Mouse (Mus musculus): Measurements from ENCODE around the gene Cox17.

The Cox17 gene

DNA sequence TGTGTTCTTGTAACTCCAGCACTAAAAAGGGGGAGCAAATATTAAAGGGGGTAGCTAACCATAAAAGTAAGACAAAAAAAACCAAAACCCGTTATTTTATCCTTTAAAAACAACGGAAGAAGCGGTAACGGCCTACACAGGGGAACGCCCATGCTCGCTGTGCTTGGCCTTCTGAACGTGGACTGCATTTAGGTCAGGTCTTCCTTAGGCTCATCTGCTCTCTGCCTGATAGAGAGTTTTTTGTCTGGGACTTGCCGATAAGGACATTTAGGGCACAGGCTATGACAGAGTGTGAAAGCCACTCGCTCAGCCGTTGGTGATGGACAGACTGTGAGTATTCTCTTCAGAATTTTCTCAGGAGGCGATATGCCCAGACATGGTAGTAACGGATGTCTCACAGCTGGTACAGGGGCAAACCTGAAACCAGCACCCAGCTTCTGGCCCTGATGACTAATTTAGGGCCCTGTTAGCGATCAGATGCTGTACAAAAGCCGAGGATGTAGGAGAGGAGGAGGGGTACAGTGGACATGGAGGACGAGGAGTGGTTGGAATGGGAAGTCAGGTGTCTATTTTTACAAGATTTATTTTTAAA lies 25.0 kb downstream of the Cox17 start:
- no peak for DNase-seq (ENCODE audit: low spot score)

DNA sequence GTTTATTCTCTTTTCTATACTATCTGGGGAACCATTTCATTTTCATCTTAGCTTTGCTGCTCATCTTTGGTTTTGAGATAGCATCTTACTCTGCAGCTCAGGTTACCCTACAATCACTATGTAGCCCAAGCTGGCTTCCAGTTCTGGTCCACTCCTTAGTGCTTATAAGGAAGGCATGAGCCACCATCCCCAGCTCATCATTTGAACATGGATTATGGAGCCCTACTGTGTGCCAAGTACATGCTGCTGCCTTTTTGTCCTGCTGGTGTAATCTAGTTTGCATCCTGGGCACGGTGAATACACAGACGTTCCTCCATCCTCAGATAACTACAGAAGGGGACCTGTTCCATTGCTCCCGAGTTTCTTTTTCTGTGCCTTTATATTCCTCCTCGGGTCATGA lies 26.1 kb downstream of the Cox17 start:
- no peak for DNase-seq (ENCODE audit: low spot score)

DNA sequence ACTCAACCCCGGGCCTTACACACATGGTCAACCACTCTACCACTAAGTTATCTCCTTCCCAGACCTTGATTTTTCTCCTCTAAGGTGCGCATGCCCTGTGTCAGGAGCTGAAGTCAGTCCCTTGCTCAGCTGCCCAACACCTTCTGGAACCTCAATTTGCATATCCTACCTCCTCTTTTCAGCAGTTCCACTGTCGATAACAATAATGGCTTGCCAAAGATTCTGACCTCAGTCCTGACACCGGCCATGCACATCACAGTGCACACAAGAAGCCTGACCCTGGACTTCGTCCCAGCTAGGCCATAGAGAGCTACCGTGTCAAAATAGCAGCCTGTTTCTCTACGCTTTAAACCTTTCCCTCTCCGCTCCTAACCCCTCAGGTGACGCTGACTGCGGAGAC lies 26.6 kb downstream of the Cox17 start:
- DNase-seq (ENCODE audit: low spot score), result no peak

DNA sequence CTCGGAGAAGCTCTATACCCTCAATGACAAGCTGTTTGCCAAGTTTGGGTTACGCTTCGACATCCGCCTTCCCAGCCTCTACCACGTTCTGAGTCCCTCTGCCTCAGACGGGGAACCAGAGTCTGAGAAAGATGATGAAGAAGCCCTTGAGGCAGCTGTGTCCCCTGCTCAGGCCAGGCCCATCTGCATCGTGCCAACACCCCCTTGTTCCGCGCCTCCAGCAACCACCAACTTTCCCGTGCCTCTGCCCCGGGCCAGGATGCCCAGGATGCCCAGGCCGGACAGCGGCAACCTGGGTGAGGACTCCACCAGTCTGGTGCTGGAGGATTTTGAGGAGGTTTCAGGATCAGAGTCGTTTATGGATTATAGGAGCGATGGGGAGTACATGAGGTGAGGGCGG lies 27.1 kb downstream of the Cox17 start:
- no peak for DNase-seq (ENCODE audit: low spot score)

DNA sequence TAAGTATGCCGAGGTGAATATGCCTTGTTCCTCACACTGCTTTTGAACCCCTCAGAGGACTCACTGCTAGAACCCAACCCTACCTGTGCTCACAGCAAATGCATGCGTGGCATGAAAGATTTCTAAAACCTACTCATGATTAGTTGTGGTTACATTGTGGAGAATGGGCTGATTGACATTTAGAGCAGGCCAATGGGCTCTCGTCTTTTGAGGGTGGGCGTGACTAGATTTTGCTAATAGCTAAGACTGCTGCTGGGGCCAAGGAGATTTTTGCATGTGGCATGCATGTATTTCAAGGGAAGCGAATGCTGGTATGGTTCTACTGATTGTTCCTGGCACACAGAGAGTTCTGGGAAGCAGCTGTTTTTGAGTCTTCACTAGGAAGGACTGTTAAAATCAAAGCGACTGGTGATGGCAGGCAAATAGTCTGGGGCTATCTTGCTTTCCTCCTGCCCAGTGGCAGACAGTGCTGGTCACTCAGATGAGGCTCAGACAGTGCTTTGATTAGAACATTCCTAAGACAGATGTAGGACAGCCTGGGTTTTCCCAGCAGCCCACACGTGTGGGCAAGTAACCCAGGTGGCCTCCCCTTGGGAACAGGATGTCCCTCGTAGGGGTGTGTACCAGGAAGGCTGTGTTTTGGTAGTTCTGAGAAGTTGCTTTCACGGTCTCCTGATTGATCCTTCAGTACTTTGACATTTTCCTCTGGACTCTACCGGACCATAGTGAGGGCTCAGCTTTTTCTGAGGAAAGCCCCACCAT lies 27.8 kb downstream of the Cox17 start:
- DNase-seq (ENCODE audit: low spot score), result no peak

DNA sequence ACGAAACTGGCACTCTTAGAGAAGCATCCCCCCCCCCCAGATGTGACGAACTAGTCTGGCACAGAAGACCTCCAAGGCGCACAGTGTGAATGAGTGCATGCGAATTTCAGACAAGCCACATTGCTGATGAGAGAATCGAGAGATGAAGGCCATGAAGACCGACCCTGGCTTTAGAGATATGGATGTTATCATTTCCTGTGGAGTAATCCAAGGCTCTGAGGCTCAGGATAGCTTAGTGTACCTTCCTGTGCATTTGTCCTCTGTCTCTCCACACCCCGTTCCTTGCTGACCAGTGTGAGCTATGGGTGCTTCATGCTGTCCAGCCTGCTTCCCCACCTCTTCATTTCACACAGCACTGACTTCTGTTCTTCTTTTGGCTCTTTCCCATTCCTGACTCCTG lies 28.4 kb downstream of the Cox17 start:
- DNase-seq (ENCODE audit: low spot score), result no peak

DNA sequence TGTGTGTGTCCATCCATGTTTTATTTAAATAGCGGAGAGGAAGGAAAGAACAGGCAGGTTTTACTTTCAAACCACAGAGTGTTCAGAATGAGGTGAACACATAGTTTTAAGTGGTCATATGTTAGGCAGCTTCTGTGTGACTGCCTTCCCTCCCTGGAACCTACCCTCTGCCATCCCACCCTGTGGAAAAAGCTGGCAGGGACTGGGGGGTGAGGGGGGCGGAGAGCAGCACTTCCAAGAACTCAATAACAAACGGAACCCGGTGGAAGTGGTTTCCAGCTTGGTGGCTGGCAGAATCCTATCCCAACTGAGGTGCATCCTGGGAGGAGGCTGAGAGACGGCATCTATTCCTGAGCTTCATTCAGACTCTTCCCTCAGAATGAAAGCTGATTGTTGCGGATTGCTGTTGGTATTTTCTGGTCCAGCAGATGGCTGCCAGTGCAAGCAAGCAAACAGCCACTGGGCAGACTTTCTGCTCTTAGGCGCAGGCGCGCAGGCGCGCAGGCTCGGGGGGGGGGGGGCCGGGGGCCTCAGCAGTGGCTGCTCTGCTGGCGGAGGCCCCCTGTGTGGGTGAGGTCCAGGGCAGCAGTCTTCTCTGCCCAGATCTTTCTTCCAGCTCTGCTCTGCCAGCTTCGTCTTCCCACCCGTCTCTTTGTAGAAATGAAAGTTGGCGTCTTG lies 29.5 kb downstream of the Cox17 start:
- peak; percentile 24 for DNase-seq (ENCODE audit: low spot score)

DNA sequence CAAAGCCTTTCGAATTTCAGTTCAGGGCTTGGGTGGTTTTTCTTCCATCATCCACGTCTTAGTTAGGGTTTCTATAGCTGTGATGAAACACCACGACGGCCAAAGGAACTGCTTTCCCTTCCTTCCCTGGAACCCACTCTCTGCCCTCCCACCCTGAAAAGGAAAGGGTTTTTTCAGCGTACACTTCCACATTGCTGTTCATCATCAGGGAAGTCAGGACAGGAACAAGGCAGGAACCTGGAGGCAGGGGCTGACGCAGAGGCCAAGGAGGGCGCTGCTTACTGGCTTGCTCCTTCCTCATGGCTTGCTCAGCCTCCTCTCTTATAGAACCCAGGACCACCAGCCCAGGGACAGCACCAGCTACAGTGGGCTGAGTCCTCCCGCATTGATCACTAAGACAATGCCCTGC lies 30.1 kb downstream of the Cox17 start:
- DNase-seq (ENCODE audit: low spot score), result no peak

DNA sequence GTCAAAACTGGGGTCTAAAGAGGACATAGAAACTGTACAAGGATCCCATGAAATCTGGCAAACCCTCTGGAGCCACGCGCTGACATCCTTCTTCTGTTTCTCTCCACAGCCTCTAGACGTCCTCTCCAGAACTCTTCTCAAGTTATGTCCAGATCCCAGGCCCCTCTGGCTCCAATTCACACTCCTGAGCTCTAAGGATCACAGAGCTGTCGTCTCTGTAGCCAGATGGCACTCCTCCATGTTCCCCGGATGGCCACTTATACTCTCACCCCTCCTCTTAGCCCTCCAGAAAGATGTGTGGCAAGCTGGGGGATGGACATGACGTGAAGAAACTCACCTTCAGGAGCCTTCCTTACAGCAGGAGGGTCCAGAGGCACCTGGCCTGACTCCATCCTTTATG lies 30.8 kb downstream of the Cox17 start:
- DNase-seq (ENCODE audit: low spot score), result no peak

DNA sequence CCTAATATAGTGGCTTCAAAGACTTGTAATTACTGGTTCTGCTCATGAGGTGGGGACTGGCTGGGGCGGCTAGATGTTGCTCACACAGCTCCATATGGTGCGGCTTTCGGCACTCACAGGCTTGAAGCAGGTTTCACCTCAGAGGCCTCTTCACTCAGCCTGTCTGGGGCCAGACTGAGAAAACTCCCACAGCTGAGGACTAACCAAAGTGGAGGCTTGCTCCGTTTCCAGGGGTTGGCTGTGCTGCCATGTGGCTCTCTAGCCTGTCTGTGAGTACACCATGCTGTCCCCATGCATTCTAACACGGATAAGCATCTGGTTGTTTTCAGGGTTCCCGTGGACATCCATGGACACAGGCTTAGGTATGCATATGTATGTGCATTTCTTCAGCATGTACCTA lies 31.8 kb downstream of the Cox17 start:
- no peak for DNase-seq (ENCODE audit: low spot score)

DNA sequence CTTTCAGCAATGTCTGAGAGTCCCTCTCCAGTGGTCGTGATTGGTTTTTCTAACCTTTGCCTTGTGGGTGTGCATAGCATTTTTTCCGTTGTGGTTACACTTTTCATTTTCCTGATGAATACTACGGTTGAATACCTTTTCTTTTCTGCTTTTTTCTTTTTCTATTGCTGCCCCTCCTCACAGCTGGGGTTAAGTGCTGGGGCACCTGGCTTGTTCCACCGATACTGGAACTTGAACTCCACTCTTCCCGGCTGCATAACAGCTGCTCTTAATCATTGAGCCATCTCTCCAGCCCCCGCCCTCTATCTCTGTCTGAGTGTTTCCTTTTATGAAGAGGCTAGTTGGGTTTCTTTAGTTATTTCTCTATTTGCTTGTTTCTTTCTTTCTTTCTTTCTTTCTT lies 32.3 kb downstream of the Cox17 start:
- DNase-seq (ENCODE audit: low spot score), result no peak

DNA sequence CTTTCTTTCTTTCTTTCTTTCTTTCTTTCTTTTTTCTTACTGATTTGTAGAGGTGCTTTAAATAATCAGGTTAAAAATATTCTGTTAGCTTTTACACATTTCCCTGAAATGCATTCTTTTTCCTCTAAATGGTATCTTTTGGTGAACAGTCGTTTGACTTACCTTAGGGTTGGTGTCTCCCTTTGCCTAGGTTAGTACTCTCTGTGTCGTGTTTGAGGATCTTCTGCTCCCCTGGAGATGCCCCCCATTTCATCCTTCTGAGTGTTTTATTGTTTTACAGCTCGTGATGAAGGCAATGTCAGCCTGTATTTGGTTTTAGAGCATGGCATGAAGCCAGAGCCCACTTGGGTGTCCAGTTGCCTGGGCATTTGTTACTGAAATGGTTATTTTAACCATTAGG lies 32.7 kb downstream of the Cox17 start:
- no peak for DNase-seq (ENCODE audit: low spot score)

DNA sequence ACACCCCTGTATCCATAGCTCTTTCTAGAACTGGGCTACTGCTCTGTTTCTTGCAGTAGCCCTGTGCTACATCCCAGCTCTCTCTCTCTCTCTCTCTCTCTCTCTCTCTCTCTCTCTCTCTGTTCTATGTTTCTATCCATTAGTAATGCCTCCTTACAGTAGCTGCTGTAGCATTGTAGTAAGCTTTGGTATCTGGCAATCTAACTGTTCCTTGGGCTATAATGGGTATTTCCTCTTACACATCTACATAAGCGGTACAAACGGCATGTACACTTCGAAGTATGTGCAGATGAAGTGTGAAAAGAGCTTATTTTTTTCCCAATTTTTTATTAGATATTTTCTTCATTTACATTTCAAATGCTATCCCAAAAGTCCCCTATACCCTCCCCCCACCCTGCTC lies 33.1 kb downstream of the Cox17 start:
- no peak for DNase-seq (ENCODE audit: low spot score)

DNA sequence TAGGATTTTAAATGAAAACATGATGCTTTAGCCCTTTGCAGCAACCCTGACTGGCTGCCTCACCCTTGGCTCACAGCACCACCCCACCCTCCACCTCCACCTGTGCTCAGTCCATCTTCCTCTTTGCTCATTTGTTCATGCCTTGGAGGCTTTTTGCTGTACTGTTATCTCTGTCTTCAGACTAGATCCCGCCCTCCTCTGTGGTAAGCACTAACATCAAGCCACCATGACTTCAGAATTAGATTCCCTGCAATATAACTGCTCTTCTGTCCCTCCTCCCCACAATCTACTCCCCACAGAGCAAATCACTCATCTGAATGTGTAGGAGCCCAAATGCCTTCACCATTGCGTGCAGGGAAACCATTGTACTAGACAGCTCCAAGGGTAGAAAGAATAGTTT lies 36.9 kb downstream of the Cox17 start:
- DNase-seq (ENCODE audit: low spot score), result no peak

DNA sequence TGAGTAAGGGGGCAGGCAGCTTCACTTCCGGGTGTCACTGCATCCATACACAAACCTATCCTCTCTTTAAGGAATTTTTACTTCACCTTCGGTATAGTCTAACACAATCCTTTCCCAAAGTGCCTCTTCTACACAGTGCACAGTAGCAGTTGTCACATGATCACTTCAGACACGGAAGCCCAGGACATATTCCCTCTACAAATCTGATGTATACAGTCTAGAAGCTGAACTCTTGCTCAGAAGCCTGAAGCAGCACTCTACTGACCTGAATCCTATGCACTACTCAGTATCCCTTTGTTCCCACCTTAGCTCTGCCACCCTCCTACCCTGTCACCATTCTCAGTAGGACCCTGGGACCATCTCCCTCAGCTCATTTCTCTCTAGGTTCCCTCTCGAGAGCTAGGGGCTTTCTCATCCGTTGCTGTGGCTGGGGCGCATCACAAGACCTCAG lies 38.4 kb downstream of the Cox17 start:
- DNase-seq (ENCODE audit: low spot score), result no peak

DNA sequence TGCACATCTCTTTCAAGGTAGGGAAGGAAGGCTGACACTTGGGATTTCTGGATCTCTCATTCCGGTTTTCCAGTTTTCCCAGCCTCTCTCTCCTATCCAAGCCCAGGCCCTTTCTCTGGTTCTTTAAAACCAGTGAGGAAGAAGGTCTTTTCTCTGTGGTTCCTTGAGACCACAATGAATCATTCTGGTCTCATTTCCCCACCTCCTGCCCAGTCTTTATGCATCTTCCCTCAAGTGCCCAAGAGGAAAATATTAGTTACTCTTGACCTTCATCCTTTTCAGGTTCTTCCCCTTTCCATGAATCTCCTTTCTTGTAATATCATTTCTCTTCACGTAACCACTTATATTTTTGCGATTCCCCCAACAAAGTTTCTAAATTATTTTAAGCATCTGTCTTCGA lies 38.9 kb downstream of the Cox17 start:
- DNase-seq (ENCODE audit: low spot score), result no peak

DNA sequence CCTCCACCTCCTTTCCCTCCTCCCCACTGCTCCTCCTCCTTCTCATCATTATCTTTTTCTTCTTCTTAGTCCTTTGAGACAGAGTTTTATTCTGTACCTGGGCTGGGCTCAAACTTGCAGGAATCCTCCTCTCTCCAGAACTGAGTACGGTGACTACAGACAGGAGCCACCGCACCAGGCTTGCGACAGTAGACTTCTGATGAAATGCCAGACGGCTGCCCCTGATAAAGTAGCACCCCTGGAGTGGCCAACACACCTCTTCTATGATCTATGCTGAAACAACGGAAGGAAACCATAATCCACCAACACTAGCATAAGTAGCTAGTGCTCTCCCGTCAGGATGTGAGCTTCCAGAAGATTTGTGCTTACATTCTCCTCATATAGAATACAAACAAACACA lies 40.6 kb downstream of the Cox17 start:
- no peak for DNase-seq (ENCODE audit: low spot score)

DNA sequence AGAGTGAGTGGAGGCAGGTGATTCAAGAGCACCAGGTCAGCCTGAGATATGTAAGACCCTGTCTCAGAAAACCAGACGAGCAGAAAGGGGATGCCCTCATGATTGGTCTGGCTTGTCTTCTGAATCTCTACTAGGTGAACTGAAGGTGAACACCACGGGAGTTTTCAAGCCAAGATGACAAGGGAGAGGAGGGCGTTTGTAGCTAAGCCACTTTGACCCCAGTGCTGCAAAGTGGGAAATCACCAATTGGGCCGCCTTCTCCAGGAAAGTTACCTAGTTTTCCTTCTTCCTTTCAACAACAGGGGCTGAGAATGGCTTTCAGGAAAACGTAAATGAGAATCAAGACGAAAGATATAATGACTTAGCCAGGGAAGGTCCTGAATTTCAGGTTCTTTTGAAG lies 42.0 kb downstream of the Cox17 start:
- no peak for DNase-seq (ENCODE audit: low spot score)

DNA sequence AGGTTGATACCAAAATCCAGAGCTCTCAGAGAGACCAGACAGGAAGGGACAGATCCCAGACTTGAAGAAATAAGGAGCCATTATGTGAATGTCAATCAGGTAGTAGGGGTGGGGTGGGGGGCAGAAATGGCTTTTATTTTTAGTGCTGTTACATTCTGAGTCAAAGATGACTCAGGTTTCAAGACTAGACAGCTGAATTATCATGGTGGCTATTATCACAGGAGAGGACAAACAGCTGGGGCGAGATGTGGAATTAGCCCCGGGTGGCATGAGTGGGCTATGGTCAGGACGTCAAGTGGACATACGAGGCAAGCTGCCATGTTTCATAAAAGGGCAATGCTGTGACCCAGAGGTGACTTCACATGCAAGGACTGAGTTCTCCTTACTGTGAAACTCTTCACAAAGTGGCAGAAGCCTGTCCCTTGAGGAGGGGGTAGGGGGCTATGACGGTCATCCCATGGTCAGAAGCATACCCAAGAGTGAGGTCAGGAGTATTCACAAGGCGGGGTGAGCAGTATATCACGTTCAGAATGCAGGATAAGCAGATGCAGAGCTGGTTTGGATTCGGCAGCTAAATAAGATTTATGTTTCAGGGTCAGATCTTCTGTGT lies 42.6 kb downstream of the Cox17 start:
- DNase-seq (ENCODE audit: low spot score), result no peak

DNA sequence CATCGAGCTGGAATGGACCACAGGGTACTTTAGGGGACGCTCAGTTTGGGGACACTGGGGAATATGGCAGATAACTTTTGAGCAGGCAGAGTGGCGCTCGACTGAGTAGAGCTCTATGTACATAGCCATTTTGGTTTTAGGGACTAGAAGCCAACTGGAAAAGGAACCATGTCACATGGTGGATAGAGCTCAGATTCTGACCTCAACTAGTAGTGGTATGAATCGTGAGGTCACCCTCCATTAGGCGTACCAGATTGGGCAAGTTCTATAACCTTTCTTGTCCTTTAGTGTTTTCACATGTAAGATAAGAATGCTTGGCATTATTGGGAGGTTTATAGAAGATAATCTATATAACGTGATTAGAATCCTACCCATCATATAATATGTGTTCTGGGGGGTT lies 43.5 kb downstream of the Cox17 start:
- no peak for DNase-seq (ENCODE audit: low spot score)

DNA sequence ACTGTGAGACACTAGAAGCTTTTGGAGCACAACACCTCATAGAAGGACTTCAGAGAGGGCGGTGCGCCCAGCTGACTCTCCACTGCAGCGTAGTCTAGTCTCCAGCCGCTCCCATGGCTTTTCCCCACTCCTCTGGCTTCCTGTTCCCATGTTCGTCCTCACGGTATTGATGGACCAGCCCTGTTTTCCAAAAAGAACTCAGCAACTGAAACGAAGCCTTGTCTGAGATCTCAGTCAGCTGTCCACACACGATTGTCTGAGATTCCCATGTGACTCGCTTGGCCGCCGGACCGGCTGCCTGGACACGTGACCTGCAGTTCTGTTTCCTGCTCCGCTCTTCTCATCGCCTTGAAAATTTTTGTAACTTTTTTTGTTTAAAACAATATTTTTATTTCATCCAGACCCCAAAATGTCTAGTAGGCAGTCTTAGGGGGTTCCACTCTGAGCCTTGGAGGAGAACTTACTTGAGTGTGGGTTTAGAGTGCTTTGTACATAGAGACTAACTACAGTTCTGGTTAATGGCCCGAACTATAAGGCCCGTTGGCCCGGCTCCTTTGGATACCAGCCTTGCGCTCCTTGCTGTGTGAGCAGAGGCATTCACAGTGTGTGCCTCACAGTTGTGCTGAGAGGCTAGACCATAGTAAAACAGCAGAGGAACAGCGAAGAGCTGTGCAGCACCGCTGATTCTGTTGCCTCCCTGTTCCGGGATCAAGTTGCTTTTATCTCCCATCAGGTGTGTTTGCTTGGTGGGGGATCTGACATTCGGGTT lies 45.5 kb downstream of the Cox17 start:
- no peak for DNase-seq (ENCODE audit: low spot score)

DNA sequence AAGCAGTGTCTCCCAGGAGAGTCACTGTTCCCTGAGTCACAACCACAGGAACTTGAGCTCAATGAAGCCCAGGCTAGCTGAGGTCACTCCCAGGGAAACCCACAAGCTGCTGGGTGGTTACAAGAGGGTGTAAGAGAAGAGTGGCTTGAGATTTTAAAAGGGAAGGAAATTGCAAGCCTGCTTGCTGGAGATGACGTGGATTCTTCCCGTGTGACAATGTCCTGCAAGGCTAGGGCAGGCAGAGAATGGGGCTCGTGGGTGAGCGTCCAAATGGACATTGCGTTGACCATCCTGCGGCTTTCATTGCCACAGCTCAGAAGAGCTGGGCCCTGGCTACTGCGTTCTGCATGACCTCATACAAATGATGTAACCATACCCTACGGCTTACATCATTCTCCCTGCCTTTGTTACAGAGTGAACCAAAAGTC lies 47.4 kb downstream of the Cox17 start:
- DNase-seq (ENCODE audit: low spot score), result peak; percentile 47
